Mouse (Mus musculus) MEL-GATA-1-ER (cell line): ENCODE data around the gene Agps.
"Not testable (repeated sequence)": the region's sequence is repeated elsewhere in the genome, so short reads cannot be mapped to it uniquely, and the experiment has no call there.

Experiments
- DNase-seq: peaks from one replicate; pipeline ENCODE4 v3.0.0-alpha.2; 2012; ENCODE audit warnings: low read depth; ENCODE audit errors: extremely low read depth

The Agps gene

DNA sequence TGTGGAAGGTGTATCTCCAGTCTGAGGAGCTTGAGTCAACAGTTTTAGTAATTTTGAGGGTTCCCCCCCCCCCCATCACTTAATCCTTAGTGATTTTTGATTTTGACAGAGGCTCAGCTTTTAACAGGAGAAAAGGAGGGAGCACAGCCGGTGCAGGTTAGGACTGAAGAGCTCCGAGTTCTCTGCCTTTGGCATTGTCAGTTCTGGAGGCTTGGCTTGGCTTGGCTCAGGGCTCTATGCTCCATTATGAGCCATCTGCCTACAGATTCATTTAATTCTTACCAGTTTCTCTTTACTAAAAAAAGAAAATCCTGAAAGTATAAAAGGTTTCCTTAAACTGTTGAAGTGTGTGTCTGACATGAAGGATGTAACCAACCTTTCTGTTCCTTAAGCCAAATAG, 97.2 kb downstream of the Agps start:
- no peak for DNase-seq

- no peak for DNase-seq
Observed at GRCm38 (mm10) chr2:75929786-75930444, 97.9 kb downstream of the Agps start.

GRCm38 (mm10) chr2:75930941-75931340, 99.0 kb downstream of the Agps start:
- no peak for DNase-seq

- no peak for DNase-seq
Observed at GRCm38 (mm10) chr2:75933541-75933940, 101.6 kb downstream of the Agps start.

GRCm38 (mm10) chr2:75936685-75937084, 104.7 kb downstream of the Agps start:
- not testable (repeated sequence) for DNase-seq

- not testable (repeated sequence) for DNase-seq
Observed at GRCm38 (mm10) chr2:75937520-75938116, 105.6 kb downstream of the Agps start.

- no peak for DNase-seq
Observed at GRCm38 (mm10) chr2:75938117-75939063, 106.4 kb downstream of the Agps start, which contains the start of gene Ttc30b. Gene Ttc30b, minus strand, starts transcription at chr2:75938585.

DNA sequence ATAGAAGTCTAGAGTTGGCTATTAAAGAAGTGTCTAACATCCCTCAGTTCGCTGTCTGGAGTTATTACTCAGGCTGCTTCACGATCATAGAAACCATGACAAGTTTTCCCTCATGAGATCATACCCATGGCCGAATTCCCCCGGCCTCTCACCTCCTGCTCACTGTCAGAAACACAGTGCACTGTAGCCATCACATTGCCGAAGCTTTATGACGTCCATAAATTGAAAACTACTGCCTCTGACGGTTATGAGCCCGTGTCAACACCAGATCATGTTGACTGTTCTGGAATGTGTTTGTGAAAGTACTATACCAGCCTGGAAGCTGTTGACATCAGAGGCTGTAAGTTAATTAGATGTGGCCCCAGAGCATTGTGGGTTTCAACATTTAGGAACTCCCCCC, 118.7 kb downstream of the Agps start:
- DNase-seq: no peak

DNA sequence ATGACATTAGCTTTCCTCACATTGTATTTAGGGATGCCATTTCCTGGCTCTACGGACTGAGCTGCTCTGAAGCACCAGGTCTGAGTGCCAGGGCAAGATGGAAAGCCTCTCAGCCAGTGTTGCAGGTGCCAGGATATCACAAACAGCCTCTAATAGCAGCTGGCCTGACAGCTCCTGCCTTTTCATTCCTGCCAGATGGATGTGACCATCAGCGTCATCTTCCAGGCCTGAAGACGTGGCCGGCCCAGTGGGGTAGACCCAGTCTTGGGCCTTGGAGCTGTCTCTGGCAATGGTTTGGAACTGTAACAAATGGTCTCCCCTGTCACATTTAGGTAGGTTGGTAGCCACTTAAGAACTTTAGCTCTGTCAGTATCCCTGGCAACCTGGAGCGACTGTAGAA, 121.3 kb downstream of the Agps start:
- no peak for DNase-seq

GRCm38 (mm10) chr2:75955709-75956108, 123.7 kb downstream of the Agps start:
- DNase-seq: no peak

- DNase-seq: no peak
Observed at GRCm38 (mm10) chr2:75959183-75959849, 127.3 kb downstream of the Agps start.

DNA sequence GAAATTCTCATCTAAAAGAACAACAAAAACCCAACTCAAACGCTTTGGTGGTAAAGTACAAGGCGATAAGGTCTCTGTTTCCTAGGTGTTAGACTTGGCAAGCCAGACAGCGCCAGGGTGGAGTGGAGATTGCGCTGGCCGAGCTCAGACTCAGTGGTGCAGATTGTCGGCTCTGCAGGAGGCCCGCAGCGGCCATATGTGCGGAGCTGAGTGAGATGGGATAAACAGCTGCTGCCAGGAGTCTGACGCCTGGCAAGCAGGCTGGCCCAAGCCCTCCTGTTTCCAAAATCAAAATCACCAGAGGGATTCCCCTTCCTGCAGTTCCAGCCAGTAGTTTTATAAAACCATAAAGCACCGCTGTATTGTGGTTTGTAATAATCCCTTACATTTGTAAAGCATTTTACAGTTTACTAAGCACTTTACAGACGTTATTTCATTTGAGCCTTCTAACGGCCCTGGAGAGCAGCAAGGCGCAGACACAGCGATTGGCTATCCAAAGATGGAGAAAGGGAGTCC, 127.9 kb downstream of the Agps start:
- no peak for DNase-seq

DNA sequence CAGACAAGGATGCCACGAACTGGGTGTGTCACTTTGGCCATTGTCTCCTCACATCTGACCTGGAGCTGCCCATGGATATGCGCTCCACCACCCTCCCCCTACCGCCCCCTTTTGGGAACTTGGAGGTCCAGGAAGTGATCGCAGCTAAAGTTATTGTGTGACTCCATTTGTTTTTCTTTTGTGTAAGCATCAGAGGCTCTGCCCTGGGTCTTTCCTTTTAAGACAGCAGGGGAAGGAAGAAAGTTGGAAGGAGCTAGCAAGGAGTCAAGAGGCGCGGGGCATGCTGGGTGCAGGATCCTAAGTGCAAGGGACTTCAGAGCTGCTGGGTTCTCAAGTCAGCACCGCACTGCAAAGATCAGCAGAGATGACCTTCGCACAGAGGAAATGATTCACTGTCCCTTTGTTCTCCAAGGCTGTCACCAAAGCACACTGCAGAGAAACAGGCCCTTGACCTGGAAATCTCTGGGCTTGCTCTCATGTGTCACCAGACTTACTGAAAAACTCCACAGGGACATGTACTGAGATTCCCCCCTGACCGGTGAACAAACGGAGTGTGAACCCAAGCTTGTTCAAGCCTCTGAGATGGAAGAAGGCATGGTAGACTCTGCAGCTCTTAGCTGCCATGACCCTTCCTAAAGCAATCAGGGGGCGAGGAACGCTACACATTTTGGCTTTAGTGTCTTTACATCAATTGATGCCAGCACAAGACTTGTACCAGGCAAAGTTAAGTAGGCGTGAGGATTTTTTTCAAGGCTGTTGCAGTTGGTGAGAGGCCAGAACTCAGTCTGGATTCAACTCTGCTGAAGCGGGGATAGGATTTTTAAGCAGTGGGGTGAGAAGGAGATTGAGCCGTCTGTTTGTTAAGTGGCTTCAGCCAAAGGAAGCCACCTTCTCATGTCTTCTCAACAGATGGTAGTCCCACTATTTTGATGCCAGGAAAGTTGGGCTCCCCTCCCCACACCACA, 128.7 kb downstream of the Agps start:
- DNase-seq: no peak

GRCm38 (mm10) chr2:75963211-75963840, 131.3 kb downstream of the Agps start:
- no peak for DNase-seq

GRCm38 (mm10) chr2:75964051-75964450, 132.1 kb downstream of the Agps start:
- DNase-seq: peak; percentile 33

GRCm38 (mm10) chr2:75964512-75964911, 132.5 kb downstream of the Agps start:
- DNase-seq: peak; percentile 50

DNA sequence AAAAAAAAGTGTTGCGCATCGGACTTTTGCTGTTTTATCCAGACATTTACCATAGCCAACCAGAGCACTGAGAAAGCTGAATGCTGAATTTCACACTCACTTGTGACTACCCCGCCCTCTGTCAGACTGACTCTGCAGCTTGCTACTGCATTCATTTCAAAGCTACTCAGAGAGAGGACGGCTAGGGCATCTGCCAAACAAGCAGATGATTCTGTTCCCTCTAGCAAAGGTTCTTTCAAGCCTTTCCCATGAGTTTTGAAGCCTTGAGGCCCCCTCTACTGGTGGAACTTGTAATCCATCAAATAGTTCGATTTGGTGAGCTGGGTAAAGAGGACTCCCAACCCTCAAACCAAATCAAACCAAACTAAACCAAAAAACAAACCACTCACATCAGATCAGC, 133.0 kb downstream of the Agps start:
- DNase-seq: peak; percentile 56

DNA sequence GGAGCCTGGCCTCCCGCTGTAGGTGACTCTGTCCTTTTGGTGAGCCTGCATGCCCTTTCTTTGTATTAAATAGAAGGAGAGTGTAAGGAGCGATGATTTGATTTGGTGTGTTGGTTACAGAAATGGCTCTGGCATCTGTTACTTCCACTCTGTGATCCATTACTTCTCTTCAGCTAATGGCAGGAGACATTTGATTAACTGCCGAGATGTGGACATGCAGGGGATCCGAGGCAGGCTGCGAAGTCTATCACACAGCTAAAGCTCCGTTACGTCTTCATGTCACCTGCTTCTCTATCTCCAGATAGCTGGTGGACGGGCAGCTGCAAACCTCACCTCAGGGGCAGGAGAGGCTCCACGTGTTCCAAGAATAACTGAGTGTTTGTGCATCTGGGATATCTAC, 142.2 kb downstream of the Agps start:
- no peak for DNase-seq

DNA sequence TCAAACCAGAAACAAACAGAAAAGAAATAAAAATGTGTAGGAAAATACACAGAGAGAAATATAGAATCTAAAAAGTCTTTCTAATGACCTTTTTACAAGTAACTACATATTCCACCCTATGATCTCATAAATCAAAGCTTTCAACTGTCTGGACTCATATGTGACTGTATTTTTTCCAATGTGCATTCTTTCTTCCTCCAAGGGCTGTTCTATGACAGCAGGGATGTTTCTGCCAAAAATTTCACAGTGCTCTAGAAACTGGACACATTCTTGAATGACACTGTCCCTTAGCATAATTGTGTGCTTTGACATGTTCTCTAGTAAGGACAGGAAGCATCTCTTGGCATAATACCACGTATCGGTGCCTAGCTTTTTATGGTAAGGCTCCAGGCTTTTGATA, 144.1 kb downstream of the Agps start:
- not testable (repeated sequence) for DNase-seq
